Mouse (Mus musculus): ENCODE results near the gene Olfr775.

The Olfr775 gene

DNA sequence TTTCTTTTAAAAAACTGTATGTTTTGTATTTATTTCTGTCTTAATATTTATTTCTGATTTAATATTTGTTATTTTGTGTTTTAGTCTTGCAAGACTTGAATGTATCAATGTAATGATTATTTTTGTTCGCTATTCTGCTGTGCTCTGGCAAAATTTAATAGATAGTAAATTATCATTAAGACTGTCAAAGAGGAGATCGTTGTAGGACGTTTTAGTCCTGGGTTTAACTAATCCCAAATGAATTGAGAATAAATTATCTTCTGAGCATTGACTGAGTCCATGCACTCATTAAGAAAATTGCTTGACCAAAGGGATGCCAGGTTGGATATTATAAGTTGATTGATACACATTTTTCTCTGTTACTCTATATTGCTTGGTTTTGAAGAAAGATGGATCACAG, at the start of gene Olfr775:
TSS of gene Olfr775 (plus strand) at position 301 of the 400 bp plus-strand sequence.
- DNase-seq (ENCODE audit: low spot score): no peak

DNA sequence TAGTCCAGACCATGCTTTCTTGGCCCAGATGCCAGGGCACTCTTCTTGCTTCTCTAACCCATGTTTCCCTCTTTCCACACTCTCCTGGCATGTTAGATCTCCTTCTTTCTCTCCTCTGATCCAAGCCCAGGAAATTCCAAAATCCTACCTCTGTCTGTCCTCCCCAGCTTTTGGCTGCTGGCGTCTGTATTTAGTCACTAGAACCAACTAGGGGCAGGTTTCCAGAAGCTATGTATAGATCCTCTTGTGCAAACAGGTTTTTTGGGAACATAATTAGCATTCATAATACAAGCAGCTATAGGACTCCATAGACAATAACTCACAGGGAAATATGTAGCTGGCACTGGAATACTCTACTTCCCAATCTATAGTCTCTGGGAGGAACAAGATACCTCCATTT, 17.5 kb upstream of the Olfr775 start:
- DNase-seq (ENCODE audit: low spot score): no peak

DNA sequence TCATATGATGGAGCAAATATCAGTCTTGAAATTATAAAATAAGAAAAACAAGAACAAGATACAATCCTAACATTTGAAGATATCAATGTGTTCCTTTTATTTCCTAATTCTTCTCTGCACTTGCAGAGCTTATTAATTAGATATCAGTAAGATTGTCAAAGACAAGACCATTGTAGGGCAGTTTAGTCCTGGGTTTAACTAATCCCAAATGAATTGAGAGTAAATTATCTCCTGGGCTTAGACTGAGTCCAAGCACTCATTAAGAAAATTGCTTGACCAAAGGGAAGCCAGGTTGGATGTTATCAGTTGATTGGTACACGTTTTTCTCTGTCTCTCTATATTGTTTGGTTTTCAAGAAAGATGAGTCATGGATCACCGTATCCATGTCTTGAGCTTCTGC, 12.3 kb upstream of the Olfr775 start, which contains the start of gene Olfr774:
TSS of gene Olfr774 (plus strand) at position 301 of the 400 bp plus-strand sequence.
- DNase-seq (ENCODE audit: low spot score): no peak

DNA sequence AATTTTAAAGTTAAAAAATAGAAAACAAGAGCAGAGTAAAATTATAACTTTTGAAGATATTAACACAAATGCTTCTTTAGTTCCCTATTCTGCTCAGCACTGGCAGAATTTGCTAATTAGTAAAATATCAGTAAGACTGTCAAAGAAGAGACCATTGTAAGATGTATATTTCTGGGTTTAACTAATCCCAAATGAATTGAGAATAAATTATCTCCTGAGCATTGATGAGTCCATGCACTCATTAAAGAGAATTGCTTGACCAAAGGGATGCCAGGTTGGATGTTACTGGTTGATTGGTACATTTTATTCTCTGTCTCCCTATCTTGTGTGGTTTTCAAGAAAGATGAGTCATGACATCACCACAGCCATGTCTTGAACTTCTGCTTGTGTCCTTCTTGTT, 10.6 kb downstream of the Olfr775 start, which contains the start of gene Olfr776:
TSS of gene Olfr776 (plus strand) at position 301 of the 400 bp plus-strand sequence.
- no peak for DNase-seq (ENCODE audit: low spot score)

DNA sequence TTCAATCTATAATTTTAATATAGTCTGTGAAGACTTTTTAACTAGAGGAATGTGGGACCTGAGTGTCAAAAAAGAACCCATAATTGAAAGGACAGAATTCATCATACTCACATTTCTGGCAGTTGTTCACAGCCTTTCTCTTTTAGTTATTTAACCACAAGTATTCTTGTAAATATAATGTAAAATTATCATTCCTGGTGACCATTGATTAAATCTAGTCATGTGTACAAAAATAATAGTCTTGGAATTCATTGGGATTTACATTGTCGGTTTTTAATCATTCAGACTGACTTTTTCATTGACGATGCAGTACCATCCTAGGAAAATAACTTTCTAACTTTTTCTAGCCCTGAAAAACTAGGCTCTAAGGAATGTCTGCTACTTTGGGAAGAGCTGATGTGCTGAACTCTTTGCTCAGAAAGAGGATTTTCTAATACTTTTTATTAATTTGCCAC, 22.9 kb downstream of the Olfr775 start, which contains the start of gene Olfr777:
TSS of gene Olfr777 (minus strand) at position 405 of the 455 bp plus-strand sequence.
- DNase-seq (ENCODE audit: low spot score): no peak

Measured in urinary bladder, postnatal 10 days (tissue).